Mouse (Mus musculus): ENCODE data around the gene Gm37419. TPM values are rescaled to one million over a fixed set of nuclear protein-coding genes. Genes with fewer than 3 reads are reported as not detected.
A peak's percentile ranks its signal among the peaks of the same experiment; 100 is the strongest.

Gene Gm37419
- total RNA-seq, 1 experiment from 2014 or later, result not detected

DNA sequence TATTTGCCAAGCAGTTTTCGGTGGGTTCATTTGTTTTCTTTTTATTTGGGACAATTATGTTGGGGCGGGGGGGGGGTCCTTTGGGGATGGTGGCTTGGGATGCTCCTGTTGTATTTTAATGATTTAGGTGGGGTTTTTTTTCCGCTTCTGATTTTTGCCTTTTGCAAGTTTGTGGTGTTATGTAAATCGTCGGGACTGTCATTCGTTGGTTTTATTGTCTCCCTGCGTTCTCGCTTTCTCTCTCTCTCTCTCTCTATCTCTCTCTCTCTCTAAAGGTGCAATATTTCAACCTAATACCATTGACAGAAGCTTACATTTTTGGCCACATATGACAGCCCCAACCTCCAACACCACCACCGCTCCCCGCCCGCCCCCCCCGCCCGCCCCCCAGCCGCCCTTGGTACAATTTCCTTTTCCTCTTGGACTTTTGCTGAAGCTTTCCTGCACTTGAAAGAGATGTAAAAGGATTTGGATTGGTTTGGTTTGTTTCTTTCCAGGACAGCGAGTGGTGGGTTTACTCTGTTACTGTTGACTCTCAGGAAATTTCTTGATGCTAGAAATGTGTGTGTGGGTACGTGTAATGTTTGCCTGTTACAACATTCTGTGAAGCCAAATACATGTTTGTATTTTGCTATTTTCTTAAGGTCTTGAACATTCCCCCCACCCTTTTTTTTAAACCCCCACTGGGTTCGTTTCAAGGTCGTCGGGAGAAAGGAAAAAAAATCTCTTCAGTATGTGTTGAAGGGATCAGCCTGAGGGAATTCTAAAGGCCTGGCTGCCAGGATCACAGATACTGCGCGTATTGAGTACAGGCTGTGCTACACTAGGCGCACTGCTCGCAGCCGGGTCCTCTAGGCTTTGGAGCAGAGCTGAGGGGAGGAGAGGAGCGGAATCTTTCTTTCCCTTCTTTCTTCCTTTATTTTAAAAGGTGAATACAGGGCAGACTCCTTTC is 1.2 kb downstream of the Gm37419 start:
- no peak for ATAC-seq (replicated peaks in 1 of 2; ENCODE audit: insufficient read depth in 1 of 2, low FRiP score in 2 of 2, low TSS enrichment in 1 of 2, low read depth in 1 of 2, poor library complexity in 2 of 2, severe bottlenecking in 2 of 2)

DNA sequence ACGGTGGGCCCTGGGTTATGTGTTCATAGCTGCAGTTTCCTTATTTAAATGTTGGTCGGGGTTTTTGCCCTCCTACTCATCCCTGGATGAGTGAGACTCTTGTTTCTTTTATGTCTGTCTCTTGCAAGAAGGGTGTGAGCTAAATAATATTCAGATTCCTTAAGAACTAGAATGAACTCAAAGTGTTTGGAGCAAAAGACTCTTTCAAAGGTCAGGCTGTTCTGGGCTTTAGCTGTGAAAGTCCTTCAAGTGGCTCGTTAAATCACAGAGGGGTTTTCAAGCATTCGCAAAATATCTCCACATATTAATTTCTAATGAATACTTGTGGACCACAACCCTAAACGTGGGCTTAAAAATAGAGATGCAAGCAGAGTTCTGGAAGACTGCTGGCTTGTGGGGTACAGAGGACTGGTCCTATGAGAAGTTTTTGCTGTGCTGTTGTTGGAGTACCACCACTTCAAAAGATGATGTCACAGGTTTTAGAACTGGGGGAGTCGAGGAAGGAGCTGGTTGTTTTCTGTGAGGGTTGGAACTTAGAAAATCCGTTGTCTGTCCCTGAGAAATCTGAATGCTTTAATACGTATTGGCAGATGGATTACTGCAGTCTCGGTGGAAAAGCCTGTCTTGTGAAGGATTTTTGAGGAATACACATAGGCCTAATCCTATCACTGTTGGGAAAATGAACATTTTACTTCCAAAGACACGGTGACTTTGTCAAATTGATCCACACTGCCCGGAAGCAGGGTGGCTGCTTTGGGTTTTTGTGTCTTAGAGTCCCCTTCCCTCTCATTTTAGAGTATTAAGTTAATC is 2.1 kb downstream of the Gm37419 start:
- ATAC-seq (replicated peaks in 1 of 2; ENCODE audit: insufficient read depth in 1 of 2, low FRiP score in 2 of 2, low TSS enrichment in 1 of 2, low read depth in 1 of 2, poor library complexity in 2 of 2, severe bottlenecking in 2 of 2), result no peak

DNA sequence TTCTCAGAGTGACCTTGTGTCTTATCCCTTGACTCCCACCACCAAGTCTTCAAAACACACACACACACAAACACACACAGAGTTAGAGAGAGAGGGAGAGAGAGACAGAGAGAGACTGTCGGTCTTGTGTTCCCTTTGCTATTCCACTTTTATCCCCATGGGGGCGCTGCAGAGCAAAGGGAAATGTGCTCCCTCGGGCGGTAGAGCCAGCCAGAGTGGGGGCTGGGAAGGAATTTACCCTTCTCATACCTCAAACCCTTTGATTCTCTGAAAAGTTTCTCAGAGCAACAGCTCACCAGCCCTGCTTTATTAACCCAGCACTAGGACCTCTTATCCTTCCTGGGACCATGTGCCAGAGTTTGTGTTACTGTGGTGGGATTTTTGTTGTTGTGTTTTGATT is 2.9 kb downstream of the Gm37419 start:
- peak; percentile 39 to 58; a peak in 3 of 4 replicates for ATAC-seq (replicated peaks in 1 of 2; ENCODE audit: insufficient read depth in 1 of 2, low FRiP score in 2 of 2, low TSS enrichment in 1 of 2, low read depth in 1 of 2, poor library complexity in 2 of 2, severe bottlenecking in 2 of 2)

DNA sequence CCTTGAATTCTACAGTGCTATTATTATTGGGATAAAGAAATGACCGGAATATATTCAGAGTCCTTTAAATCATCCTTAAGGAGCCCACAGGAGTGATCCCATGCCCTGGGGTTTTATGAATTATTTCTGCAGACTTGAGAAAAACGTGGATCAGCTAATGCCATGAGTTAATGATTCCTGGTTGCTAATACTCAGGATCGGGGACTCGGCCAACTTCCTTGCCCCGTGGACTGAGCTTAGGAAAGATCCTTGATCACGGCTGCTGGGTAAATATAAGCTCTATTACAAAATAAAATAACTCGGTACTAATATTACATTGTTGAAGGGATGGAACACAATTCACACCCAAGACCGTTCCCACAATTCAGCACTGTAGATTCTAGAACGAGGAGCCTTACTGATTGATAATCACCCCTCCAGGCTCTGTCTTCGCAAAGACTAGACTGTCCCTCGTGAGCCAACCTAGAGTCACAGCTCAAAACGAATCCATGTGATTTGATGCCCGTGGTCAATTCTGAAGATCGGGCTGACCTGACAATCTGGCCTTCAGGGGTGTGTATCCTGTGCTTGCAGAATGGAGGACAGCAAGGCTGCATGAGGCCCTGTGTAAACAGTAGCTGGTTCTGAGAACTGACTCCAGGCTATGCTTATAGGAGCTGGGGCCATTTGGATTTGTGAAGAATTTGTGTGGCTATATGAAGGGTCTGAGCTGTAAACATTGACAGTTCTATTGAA is 3.7 kb downstream of the Gm37419 start:
- no peak for ATAC-seq (replicated peaks in 1 of 2; ENCODE audit: insufficient read depth in 1 of 2, low FRiP score in 2 of 2, low TSS enrichment in 1 of 2, low read depth in 1 of 2, poor library complexity in 2 of 2, severe bottlenecking in 2 of 2)

DNA sequence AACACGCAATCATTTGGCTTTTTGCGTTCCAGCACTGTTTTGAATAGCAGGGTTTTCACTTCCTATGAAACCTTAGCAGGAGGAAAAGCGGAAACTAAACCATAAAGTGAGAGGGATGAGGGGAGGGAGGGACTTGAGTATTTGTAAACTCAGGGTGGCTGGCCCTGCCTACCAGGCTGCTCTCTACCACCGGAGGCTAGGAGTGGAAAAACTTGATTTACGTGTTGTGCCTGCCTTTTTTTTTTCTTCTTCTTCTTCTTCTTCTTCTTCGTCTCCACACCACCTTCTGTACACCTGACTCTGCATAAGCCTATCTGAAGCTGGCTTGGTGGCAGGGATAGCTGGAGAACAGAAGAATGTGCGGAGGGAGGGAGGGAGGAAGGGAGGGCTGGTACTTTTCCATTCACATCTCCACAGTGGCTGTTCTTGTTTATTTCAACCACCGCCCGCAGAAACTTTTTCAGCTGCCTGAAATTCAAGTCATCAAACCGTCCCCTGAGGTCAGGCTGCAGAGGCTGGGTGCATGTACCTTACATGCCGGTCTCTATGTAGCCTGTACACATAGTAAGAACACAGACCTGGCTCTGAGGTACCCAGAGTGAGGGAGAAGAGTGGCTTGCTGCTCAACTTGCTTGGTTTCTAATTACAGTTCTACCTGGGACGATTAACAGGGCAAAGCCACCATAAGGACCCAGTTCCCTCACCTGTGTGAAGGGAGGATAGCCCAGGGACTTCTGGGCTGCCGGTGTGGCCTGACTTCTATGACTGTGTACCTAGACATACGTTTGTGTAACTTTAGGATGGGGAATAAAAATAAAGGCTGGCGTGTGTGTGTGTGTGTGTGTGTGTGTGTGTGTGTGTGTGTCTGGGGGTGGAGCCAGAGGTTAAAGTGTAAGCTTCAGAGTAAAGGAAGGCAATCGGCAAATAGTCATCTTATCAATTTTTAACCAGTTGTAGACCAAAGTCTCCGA is 5.4 kb downstream of the Gm37419 start:
- ATAC-seq (replicated peaks in 1 of 2; ENCODE audit: insufficient read depth in 1 of 2, low FRiP score in 2 of 2, low TSS enrichment in 1 of 2, low read depth in 1 of 2, poor library complexity in 2 of 2, severe bottlenecking in 2 of 2), result no peak

DNA sequence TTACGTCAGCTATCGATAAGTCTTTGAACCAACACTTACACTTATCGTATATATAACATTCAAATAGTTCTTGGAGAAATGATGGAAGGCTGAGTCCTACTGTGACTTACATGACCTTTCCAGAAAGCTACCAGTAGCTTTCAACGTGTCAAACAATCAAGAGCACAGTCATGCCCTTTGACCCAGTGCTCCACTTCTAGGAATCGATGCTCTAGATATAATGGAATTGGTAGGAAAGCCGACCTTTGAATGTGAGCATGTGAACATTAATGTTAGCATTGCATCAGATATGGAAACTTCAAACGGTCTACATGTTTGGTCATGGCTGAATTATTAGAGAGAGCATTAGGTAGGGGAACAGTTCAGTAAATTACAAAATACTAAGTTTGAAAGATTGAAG is 8.1 kb downstream of the Gm37419 start:
- no peak for ATAC-seq (replicated peaks in 1 of 2; ENCODE audit: insufficient read depth in 1 of 2, low FRiP score in 2 of 2, low TSS enrichment in 1 of 2, low read depth in 1 of 2, poor library complexity in 2 of 2, severe bottlenecking in 2 of 2)

DNA sequence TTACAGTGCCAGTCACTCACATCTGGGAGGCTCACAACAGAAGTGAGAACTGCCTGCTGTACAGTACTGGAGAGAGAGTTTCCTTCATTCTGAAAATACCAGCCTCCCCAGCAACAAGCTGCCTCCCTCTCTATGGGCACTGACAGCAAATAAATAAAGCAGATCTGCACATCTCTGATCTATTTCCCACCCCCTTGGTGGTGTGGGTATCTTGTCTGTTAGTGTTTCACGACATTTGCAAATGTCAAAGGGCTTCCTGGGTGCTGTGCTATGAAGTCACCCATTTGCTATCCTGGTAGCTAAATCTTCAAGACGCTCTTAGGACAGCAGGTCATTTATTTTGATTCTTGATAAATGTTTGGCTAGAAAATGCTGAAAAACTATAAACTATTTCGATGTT is 8.9 kb downstream of the Gm37419 start:
- no peak for ATAC-seq (replicated peaks in 1 of 2; ENCODE audit: insufficient read depth in 1 of 2, low FRiP score in 2 of 2, low TSS enrichment in 1 of 2, low read depth in 1 of 2, poor library complexity in 2 of 2, severe bottlenecking in 2 of 2)

DNA sequence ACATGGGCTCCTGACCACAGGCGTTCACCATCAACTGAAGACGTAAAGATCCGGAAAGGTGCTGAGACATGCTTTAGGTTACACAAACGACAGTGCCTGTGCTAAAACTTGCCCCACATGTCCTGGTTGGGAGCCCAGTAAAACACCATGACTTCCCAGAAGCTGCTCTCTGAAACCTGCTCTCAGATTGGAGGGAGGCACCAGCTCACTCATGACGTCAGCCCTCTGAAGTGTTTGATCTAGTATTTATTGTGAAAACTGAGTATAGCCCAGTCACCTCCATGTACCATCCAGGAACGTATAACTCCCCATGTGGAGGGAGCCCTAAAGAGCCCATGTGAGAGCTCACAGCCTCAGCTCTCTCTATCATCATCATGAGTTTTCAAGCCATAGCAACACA is 9.6 kb downstream of the Gm37419 start:
- no peak for ATAC-seq (replicated peaks in 1 of 2; ENCODE audit: insufficient read depth in 1 of 2, low FRiP score in 2 of 2, low TSS enrichment in 1 of 2, low read depth in 1 of 2, poor library complexity in 2 of 2, severe bottlenecking in 2 of 2)

DNA sequence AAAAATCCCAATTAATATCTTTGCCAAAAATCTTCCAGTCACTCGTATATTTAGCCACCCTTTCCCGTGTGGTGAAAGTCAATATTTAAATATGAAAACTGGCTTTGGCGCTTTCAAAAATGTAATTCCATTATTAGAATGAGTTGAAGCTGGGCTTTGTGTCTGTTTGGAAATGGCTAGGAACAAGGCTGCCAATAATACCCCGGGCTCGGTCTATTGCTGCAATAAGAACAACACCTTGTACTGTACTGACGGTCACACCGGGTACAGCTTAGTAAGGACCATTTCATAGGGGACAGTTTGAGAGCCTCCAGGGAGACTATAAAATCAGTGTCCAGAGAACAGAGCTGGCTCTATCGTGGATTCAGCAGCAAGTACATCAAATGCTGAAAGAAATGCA is 17.6 kb downstream of the Gm37419 start:
- ATAC-seq (replicated peaks in 1 of 2; ENCODE audit: insufficient read depth in 1 of 2, low FRiP score in 2 of 2, low TSS enrichment in 1 of 2, low read depth in 1 of 2, poor library complexity in 2 of 2, severe bottlenecking in 2 of 2), result no peak

DNA sequence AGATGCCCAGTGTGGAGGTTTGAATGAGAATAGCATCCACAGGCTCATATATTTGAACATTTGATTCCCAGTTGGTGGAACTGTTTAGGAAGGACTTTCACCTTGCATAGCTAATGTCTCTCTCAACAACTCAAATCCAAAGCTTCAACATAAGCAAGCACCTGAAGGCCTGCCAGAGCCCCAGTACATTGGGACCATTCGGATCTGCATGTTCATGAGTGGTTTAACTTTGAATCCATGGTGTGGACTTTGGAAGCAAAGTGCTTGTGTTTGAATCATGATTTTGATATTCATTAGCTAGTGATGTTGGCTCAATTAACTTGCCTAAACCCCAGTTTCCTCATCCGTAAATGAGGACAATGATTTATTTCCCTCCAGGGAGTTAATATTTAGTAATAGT is 21.6 kb downstream of the Gm37419 start:
- ATAC-seq (replicated peaks in 1 of 2; ENCODE audit: insufficient read depth in 1 of 2, low FRiP score in 2 of 2, low TSS enrichment in 1 of 2, low read depth in 1 of 2, poor library complexity in 2 of 2, severe bottlenecking in 2 of 2), result no peak

DNA sequence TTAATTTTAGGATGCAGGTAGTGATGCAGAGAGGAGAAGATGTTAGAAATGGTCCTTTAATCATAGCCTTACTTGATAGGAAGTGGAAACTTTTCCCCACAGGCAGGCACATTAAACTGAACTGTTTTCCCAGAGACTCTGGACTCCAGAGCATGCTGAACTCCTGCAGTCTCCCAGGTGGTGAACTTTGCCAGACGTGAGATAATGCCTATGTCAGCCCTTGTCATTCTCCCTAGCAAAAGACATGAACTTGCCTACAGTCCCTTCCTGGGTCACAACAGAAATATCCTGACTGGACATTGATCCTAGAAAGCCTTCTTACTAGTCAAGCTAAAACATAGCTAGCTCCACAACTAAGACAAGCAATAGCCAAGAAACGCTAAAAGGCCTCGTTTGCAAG is 23.0 kb downstream of the Gm37419 start:
- ATAC-seq (replicated peaks in 1 of 2; ENCODE audit: insufficient read depth in 1 of 2, low FRiP score in 2 of 2, low TSS enrichment in 1 of 2, low read depth in 1 of 2, poor library complexity in 2 of 2, severe bottlenecking in 2 of 2), result no peak

DNA sequence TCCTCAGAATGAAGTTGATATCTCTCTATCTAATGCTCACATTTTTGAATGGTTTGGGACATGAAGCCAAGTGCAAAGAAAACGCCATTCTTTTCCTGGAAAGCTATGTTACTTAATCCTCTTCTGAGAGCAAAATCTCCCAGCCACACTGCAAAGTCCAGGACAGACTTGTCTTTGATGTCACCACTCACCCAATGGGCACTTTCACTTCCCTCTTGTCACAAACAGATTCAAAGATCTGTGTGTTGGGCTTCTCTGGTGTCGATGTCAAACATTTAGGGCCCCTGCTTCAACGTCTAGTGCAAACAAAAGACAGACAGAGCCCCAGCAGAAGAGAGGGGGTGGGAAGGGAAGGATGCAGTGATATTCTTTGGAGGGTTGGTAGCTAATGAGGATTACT is 23.8 kb downstream of the Gm37419 start:
- ATAC-seq (replicated peaks in 1 of 2; ENCODE audit: insufficient read depth in 1 of 2, low FRiP score in 2 of 2, low TSS enrichment in 1 of 2, low read depth in 1 of 2, poor library complexity in 2 of 2, severe bottlenecking in 2 of 2), result no peak

DNA sequence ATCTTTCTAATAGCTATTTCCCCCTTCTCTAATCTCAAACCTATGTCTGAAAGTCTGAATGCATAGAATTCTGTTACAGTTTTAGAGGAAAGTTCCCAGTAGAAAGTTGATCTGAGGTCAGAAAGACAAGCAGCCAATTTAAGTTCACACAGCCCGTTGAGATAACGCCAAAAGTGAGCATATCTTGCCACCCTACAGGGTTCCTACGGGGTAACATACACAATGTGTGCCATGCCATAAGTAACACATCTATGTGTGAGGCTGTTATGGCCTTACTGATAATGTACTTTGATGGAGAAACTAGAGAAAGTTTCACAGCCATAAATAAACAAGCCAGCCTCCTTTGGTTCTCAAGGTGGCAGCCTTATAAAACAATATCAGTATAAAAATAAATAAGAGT is 26.1 kb downstream of the Gm37419 start:
- no peak for ATAC-seq (replicated peaks in 1 of 2; ENCODE audit: insufficient read depth in 1 of 2, low FRiP score in 2 of 2, low TSS enrichment in 1 of 2, low read depth in 1 of 2, poor library complexity in 2 of 2, severe bottlenecking in 2 of 2)

DNA sequence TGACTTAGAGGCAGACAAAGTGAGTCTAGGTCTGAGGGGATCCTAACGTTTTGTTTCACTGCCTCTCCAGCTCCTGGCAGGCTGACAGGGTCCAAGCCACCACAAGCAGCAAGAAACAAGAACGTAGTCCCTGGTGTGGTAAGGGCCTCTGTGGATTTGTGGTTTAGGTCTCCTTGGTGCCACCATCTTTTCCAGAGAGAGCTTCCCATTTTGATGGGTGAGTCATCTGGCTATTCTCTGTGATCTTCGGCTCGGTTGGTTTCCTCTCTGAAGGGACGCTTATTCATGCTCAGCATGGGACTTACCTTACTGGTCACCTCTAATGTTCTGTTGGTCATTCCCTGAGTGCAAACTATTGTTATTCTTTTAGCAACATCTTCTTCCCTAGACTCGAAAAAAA is 28.0 kb downstream of the Gm37419 start:
- ATAC-seq (replicated peaks in 1 of 2; ENCODE audit: insufficient read depth in 1 of 2, low FRiP score in 2 of 2, low TSS enrichment in 1 of 2, low read depth in 1 of 2, poor library complexity in 2 of 2, severe bottlenecking in 2 of 2), result no peak; a peak in 1 of 4 replicates

DNA sequence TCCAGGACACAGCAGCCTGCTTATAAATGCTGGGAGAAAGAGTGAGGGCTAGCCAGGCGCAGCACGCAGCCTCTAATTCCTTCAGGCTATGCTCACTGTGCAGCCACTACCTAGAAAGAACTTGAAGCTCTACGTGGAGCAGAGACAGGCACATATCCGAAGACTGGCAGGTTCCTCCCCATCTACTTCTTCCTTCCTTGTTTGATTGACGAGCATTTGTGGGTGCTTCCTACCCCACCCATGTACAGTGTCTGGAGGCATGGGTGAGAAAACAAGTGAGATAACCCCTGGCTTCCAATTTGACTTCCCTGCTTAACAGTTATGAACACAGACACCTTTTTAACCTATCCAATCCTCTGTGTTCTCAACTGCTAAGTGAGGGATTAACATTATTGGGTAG is 28.5 kb downstream of the Gm37419 start:
- peak in 1 of 2 experiments; percentile 32; a peak in 1 of 4 replicates for ATAC-seq (replicated peaks in 1 of 2; ENCODE audit: insufficient read depth in 1 of 2, low FRiP score in 2 of 2, low TSS enrichment in 1 of 2, low read depth in 1 of 2, poor library complexity in 2 of 2, severe bottlenecking in 2 of 2)

DNA sequence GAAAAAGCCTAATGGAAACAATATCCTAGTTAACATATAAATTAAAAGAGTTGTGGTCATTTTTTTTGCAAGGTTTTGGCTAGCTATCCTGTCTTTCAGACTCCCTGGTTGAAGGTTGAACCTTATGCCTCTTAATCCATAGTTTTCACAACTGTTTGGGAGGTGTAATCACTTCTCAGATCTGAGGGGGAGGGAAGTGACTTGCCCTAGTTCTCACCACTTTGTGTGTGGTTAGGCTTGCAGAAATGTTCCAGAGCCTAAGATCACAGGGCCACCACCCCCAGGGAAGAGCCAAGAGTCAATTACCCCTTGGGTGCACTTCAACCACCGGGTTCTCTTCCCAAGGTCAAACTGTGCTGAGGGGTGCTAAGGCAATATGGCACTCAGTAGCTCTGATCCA is 33.4 kb downstream of the Gm37419 start:
- ATAC-seq (replicated peaks in 1 of 2; ENCODE audit: insufficient read depth in 1 of 2, low FRiP score in 2 of 2, low TSS enrichment in 1 of 2, low read depth in 1 of 2, poor library complexity in 2 of 2, severe bottlenecking in 2 of 2), result no peak

DNA sequence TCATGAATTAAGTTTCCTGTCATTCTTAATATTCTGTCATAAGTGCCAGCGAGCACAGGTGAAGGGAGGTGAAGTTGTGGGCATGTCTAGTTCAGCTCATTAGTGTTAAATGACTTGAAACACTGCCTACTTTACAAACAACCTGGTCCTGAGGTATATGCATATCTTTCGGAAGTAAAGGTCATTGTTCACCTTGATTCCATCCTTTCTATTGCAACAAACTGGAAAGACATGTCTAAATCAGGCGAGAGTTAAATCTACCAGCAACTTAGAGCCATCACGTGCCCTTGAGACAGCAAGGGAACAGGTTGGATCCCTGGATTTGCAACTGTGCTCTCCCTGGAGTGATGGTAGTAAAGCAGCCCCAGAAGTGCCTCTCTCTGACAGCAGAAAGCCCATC is 34.3 kb downstream of the Gm37419 start:
- no peak for ATAC-seq (replicated peaks in 1 of 2; ENCODE audit: insufficient read depth in 1 of 2, low FRiP score in 2 of 2, low TSS enrichment in 1 of 2, low read depth in 1 of 2, poor library complexity in 2 of 2, severe bottlenecking in 2 of 2)
